Mouse (Mus musculus) retina, postnatal 1 day (tissue): Measurements from ENCODE around the gene Ppm1h.

ENCODE experiments used
- DNase-seq: peaks from one replicate; pipeline ENCODE4 v3.0.0-alpha.2; 2012

Ppm1h gene

GRCm38 (mm10) chr10:122705457-122705856, 26.9 kb downstream of the Ppm1h start:
- DNase-seq = no peak

- DNase-seq = peak; percentile 89
Observed at GRCm38 (mm10) chr10:122711381-122711811, 32.8 kb downstream of the Ppm1h start.

- no peak for DNase-seq
Observed at GRCm38 (mm10) chr10:122712307-122712706, 33.7 kb downstream of the Ppm1h start.

- DNase-seq = peak; percentile 76
Observed at GRCm38 (mm10) chr10:122715856-122716255, 37.3 kb downstream of the Ppm1h start.

- DNase-seq = peak; percentile 63
Observed at GRCm38 (mm10) chr10:122716286-122716685, 37.7 kb downstream of the Ppm1h start.

- DNase-seq = peak; percentile 67
Observed at GRCm38 (mm10) chr10:122716739-122717474, 38.3 kb downstream of the Ppm1h start.

GRCm38 (mm10) chr10:122717754-122718415, 39.3 kb downstream of the Ppm1h start:
- DNase-seq = peak; percentile 87

- DNase-seq = peak; percentile 30
Observed at GRCm38 (mm10) chr10:122718951-122719350, 40.4 kb downstream of the Ppm1h start.

GRCm38 (mm10) chr10:122722111-122722510, 43.5 kb downstream of the Ppm1h start:
- no peak for DNase-seq

- no peak for DNase-seq
Observed at GRCm38 (mm10) chr10:122724692-122725091, 46.1 kb downstream of the Ppm1h start.

GRCm38 (mm10) chr10:122727228-122727627, 48.7 kb downstream of the Ppm1h start:
- DNase-seq = no peak

GRCm38 (mm10) chr10:122728172-122728571, 49.6 kb downstream of the Ppm1h start:
- DNase-seq = no peak

GRCm38 (mm10) chr10:122732146-122732545, 53.6 kb downstream of the Ppm1h start:
- no peak for DNase-seq

- no peak for DNase-seq
Observed at GRCm38 (mm10) chr10:122734521-122734920, 56.0 kb downstream of the Ppm1h start.

- DNase-seq = no peak
Observed at GRCm38 (mm10) chr10:122735284-122735784, 56.8 kb downstream of the Ppm1h start.

- no peak for DNase-seq
Observed at GRCm38 (mm10) chr10:122736835-122737234, 58.3 kb downstream of the Ppm1h start.

GRCm38 (mm10) chr10:122738526-122738925, 60.0 kb downstream of the Ppm1h start:
- no peak for DNase-seq

- no peak for DNase-seq
Observed at GRCm38 (mm10) chr10:122739037-122739436, 60.5 kb downstream of the Ppm1h start.

GRCm38 (mm10) chr10:122740117-122740516, 61.6 kb downstream of the Ppm1h start:
- no peak for DNase-seq

GRCm38 (mm10) chr10:122741191-122741590, 62.6 kb downstream of the Ppm1h start:
- DNase-seq = no peak

- no peak for DNase-seq
Observed at GRCm38 (mm10) chr10:122742136-122742535, 63.6 kb downstream of the Ppm1h start.

- DNase-seq = no peak
Observed at GRCm38 (mm10) chr10:122743361-122743760, 64.8 kb downstream of the Ppm1h start.

GRCm38 (mm10) chr10:122744970-122745369, 66.4 kb downstream of the Ppm1h start:
- no peak for DNase-seq

GRCm38 (mm10) chr10:122746211-122746610, 67.6 kb downstream of the Ppm1h start:
- no peak for DNase-seq
